Mouse (Mus musculus) adrenal gland, adult (tissue): ENCODE data around the gene Alkbh8.
A peak's percentile ranks its signal among the peaks of the same experiment; 100 is the strongest.
"Not testable (repeated sequence)": the region's sequence is repeated elsewhere in the genome, so short reads cannot be mapped to it uniquely, and the experiment has no call there.

ENCODE experiments used
- DNase-seq, 2 experiments: peaks; one replicate each; pipeline ENCODE4 v3.0.0; 2022 to 2023; ENCODE audit warnings: low spot score in 1 of 2; ENCODE audit not compliant: inconsistent age in 2 of 2

Gene Alkbh8

DNA sequence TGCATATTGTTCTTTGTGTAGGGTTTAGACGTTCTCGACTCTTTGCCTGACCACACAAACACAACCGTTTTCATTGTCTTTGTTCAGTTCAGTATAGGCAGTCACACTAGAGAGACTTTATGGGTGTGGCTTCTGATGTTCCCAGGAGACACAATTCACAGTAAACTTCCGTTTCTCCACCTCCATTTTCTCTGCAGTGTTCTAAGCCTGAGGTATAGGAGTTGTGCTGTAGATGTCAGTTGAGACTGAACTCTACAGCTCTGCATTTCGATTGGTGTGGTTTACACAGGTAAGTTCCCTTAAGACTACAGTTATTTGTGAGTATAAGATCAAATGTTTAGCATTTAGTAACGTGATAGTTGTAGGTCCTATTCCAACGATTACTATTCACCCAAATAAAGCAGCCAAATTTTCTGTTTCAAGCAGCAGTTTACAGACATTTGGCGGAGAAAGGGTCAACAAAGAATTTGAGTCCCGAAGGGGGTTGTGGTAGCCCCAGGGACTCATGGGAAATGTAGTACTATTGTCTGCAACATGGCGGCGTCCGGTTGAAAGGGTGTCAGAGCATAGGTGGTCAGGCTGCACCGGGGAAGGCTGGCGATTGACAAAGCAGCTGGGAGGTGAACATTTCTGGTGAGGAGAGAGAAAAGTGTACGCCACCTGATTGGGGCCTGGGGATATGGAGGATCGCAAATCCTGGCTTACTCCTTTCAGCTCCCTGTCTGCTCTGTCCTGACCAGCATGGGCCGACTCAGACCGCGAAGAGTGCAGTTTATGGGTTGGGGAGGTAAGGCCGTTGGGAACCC is at the start of gene Alkbh8:
Alkbh8 (plus strand) TSS at position 179 of the 806 bp plus-strand sequence.
- peak; percentile 81 to 95 for DNase-seq

DNA sequence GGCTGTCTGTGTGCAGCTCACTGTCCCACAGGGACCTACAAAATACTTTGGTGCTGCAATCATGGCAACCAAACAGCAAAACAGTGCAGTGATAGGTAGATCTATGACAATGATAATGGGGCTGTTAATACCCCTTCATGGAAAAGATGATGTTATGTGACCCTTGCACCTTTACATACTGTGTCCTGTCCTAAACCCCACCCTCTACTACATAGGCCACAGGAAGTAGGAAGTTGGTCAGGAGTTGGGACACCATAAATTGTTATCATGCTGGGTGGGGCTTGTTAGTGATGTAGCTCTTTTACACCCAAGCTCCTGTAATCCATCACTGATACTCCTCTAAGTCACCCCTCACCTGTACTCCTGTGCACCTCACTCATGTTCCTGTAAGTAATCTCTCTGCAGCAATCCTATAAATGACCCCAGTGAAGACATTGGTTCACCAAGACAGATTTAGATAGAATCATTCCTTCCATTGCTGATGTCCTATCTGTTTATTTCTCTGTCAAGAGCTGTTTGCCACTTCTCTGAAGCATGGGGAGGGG is 25.6 kb upstream of the Alkbh8 start:
- no peak for DNase-seq

DNA sequence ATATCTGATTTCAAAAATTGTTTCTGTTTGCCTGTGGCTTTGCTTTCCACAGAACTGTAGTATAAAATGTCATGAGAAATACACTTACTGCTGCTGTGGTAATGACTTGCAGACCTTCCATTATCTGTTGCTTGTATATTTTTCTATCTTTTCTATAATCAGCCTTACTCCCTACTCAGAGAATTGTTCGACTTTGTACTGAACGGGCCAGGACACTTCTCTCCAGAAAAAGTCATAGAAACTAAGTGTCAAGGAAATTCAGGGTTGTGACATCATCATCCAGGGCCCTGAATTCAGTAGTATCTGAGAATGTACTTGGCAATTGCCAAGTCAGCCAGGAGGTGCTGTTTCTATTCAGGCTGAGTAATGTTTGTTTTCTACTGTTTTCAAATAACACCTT is 24.9 kb upstream of the Alkbh8 start:
- no peak for DNase-seq

DNA sequence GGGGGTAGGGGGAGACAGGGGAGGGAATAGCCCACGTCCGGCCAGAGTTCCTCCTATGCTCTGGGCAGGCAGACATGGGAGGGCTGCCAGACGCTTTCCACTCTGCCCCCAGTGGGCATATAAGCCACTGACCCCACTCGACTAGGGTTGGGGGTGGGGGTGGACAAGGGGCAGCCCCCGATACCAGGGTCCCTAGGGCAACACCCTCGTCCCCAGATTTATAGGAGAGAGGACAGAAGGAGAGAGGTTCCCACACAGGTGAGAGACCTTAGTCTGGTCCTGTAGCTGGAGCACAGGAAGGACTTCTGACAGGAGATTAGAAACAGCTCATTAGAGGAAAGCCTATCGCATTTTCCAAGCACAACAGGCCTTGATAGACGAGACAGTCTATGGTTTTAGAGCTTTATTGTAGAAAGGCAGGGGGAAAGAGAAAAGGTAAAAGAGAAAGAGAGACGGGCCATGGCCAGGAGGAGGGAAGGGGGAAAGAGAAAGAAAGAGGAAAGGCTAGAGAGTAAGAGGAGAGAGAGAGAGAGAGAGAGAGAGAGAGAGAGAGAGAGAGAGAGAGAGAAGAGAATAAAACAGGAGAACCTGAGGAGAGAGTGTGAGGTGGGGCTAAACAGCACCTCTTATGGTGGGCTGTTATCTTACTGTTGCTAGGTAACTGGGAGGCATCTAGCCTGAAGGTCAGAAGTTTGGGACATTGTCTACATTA is 7.4 kb upstream of the Alkbh8 start:
- not testable (repeated sequence) for DNase-seq

DNA sequence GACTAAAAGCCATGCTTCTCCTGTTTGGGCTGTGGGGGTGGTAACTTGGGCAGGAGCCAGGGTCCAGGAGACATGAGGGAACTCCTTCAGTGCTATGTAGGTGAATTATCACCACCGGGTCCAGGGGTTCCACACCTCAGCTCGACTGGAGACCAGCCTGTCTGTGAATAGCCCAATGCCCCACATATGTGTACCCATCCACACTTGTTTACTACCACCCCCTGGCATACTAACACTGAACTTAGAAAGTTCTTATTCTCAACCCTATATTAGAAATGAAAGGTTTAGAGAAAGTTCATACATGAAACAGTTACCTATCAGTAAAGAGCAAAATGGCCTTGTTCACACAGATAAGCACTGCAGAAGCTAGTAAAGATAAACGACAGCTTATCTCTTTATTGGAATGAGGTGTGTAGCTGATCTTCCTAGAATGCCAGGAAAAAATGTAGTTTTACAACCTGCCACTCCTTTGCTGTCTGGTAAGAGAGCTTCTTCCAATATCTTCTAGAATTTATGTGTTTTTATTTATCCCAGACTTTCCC is 6.8 kb upstream of the Alkbh8 start:
- no peak for DNase-seq

DNA sequence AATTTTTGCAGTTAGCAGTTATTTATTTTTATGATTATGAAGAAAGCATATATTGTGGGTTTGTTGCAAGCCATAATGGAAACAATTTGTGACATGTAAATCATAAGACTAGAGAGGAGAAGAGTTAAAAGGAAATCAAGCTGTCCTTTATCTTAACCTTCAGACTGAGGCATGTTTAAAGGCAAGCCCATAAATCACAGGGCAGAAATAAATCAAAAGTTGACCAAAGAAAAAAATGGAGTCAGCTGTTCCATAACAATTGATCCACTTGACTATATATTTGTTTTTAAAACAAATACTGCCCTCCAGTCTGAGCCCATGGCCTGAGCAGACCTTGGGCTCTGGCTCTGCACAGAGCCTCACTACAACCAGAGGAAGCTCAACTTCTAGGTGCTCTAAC is 4.6 kb upstream of the Alkbh8 start:
- DNase-seq = no peak

DNA sequence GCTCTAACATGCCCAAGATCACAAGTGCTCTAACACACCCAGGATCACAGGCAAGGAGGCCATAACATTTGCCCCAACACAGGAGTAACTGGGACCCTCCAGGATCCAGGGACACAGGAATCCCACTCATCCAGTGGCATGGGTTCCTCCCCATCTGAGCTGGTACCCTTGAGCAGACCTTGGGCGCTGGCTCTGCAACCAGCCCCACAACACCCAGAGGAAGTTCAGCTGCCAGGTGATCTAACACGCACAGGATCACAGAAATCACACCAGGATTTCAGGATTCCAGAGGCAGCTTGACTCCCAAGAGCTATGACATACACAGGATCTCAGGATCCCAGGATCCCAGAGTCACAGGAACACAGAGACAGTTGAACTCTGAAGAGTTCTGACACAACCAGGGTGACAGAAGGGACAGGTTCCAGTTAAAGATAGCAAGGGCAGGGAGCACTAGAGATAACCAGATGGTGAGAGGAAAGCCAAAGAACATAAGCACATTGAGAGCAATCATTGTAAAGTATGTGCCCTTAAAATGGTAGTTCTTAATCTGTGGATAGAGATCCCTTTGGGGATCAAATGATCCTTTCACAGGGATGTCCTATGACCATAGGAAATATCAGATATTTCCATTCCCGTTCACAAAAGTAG is 4.1 kb upstream of the Alkbh8 start:
- no peak for DNase-seq

DNA sequence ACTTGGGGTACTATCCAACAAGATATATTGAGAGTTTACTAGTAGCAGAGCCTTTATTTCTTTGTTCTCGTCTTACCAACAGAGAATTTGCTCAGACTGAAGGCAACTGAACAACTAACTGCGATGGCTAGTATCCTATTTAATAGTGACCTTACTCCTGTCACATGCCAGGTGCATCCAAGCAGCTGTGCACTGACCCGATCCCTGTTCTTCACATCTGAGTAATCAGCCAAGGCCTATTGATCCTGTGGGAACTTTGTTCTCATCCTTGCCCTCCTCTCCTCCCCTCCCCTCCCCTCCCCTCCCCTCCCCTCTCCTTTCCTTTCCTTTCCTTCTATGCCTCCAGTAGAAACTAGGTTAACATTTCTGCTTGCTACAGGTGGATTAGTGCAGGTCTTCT is 1.7 kb downstream of the Alkbh8 start:
- no peak for DNase-seq

DNA sequence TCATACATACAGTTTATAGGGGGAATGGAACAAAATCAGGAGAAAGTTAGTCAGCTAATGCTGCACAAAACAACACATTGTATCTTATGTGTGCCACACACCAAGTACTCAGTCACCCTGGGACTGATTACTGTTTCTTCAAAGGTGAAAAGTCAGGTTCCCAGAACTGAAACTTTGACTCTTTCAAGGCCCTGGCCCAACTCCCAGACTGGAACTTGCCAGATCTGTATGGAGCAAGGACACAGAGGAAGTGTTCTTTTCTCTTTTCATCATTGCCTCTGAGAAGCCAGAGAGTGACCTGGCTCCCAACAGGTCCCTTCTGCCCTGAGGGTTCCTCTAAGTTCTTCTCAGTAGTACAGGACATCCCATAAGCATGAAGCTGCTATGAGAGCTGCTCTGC is 10.2 kb downstream of the Alkbh8 start:
- peak; percentile 42 to 93 for DNase-seq

DNA sequence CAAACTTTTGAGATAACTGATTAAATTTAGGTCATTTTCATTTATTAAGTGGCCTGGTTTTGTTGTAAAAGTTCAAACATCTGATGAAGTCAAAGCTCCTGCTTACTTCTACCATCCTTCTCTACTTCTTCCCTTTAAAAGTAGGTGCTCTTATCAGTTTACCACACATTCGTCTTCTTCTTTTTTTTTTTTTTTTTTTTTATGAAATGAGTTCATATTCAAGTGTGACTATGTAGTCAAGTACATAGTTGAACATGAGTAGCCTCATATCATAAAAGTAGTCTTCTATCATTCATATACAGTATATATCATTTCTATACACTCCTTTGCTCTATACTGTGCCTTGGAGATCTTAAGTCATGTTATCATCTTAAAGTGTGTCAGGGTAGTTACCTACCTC is 11.0 kb downstream of the Alkbh8 start:
- no peak for DNase-seq

DNA sequence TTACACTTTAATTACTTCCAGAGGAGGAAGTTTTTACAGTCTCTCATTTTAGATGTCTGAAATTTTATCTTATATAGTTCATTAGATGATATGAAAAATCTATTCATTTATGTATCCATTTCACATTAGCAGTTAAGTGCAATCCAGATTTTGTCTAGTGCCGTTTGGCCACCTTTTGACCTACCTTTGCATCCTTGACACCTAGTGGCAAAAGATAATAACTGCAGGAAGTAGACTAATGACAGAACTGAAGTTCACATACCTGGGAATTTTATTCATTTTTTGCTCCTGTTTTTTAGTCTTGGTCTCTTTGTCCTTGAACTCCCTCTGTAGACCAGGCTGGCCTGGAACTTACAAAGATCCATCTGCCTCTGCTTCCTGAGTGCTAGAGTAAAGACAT is 15.1 kb downstream of the Alkbh8 start:
- DNase-seq = no peak

DNA sequence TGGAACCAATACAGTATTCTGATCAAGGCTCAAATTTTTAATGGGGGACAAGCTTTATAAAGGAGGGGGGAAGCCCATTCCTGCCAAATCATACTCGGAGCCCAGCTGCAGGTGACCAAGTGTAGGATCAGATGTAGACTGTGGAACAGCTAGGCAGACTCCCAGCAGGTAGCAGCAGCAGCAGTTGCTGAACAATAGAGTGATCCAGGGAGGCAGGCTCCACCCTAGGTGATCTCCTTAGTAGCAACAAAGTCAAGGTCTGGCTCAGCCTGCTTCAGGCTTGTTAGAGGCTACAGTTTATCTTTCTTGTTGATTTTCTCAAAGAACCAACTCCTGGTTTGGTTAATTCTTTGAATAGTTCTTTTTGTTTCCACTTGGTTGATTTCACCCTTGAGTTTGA is 41.4 kb downstream of the Alkbh8 start:
- not testable (repeated sequence) for DNase-seq

DNA sequence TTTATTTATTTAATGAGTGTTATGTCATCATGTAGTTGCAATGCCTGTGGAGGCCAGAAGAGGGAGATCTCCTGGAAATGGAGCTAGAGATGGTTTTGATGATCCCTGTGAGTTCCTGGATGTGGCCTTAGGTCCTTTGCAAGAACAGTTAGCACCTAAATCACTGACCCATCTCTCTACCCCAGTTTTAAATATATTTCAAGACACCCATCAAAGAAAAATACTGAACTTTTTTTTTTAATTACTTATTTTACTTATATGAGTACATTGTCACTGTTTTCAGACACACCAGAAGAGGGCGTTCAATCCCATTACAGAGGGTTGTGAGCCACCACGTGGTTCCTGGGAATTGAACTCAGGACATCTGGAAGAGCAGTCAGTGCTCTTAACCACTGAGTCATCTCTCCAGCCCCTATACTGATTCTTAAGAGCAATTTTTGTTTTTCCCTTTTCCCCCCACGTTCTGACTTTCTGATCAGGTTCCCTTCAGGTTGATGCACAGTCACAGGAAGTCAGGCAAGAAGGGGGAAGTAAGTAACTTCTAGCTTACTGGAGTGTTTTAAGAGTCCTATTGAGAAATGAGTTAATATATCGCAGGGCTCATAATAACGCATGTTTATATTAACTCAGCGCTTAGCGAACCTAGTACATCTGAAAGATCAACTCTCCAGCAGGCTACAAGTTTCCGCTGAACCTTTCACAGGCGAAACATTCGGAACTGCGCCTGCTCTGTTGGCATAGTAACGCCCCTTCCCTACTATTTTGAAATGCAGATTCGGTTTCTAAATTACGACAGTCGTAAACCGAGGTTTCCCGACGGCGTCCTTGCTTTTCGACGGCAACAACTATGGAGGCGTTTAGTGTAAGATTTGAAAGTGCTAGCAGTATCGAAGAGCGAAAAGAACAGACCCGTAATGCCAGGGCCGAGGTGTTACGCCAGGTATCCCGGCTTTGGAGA is 68.6 kb downstream of the Alkbh8 start, which contains the start of gene Cwf19l2:
Cwf19l2 (plus strand) TSS at position 342 of the 958 bp plus-strand sequence.
- peak; percentile 88 to 97 for DNase-seq

DNA sequence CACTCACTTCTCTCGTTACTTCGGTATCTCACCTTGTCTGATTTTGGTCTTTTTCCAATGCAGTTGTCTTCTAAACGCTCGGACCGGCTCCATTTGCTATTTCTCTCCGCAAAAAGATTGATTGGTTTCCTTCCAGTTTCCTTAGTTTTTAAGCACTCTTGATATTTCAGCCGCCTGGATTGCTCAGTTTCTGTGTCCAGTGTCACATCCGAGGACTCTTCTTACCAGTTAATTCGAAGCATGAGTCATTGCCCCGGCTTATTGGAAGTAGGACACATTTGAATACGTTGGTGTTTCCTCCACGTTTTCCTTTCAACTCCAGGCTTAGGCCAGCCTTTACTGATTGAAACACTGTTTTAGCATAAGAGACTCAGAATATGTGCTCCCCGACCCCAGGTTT is 69.4 kb downstream of the Alkbh8 start:
- peak; percentile 24 to 85 for DNase-seq

DNA sequence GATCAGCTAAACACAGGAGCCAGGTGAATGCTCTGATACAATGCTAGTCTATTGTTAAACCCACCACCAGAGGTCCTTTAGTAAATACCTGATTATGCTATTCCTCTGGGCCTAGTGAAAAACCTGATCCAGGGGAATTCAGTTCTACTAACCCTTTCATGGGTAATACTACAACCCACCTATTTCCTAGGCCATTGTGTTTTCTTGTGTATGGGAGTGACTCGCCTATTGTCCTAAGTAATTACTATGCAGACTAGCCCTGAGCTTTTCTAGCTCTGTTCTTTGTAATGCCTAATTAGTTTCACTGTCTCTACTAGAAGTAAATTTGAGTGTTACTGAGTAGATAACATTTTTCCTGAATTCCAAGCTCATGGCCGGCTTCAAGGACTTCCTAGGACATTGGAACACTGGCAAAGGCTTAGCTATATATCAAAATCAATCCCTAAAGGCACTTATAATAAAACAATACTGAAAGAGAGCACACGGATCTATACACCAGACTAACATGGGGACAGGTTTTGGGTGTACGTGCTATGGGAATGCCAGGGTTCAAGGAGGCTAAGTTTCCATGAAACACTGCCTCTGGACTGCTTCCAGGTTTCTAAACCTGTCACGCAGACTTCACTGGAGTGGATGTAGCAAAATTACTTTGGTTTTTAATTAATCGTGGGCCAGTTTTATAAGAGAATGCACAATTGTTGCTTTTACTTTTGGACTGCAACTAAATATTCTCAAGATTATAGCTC is 104.8 kb downstream of the Alkbh8 start:
- DNase-seq = peak in 1 of 2 experiments; percentile 69
